In genomic region chr2:3327351-3327750, GRCm38 (mm10) we compare ENCODE assay signal across 8 mouse cellular contexts. TPM values are rescaled to one million over a fixed set of nuclear protein-coding genes. Genes with fewer than 3 reads are reported as not detected.
DNase-seq lines count a peak whose midpoint lies in the region; ATAC-seq and TF ChIP-seq lines count a peak whose summit lies in the region.

No protein-coding gene starts in this region.

- H3K36me3 ChIP-seq in midbrain, embryonic 11.5 days (ENCODE audit: control insufficient read depth, insufficient read depth, low read length): peaks cover 19% of the 10 kb centered on the region
- H3K36me3 ChIP-seq in midbrain, embryonic 16.5 days (ENCODE audit: control insufficient read depth, insufficient read depth, low read length): peaks cover 45% of the 10 kb centered on the region
- H3K36me3 ChIP-seq in liver, postnatal 0 days (replicated peaks; ENCODE audit: insufficient read depth, low read length): peaks cover 30% of the 10 kb centered on the region
- peaks cover 8% of the 10 kb centered on the region; the same call in 1 of the 2 replicates for H3K36me3 ChIP-seq in thymus, adult 2 months (ENCODE audit: control insufficient read depth, insufficient read depth, low read length)

- DNase-seq in midbrain, embryonic 11.5 days (ENCODE audit: low spot score, missing footprints): peak; percentile 94
- peak; percentile 82 for DNase-seq in NIH3T3 (ENCODE audit: low read depth)
- DNase-seq in cerebellum, adult 9-10 months: peak; percentile 78
- DNase-seq in liver, postnatal 0 days: peak; percentile 70
- peak; percentile 9 to 64 for DNase-seq in spleen, adult 18-20 months
- DNase-seq in thymus, adult 2 months: no peak

- H3K9me3 ChIP-seq in midbrain, embryonic 11.5 days (ENCODE audit: control insufficient read depth, low read length): no peaks in the 10 kb centered on the region
- no peaks in the 10 kb centered on the region; the same call in 1 of the 2 replicates for H3K9me3 ChIP-seq in midbrain, embryonic 16.5 days (replicated peaks; ENCODE audit: control insufficient read depth, low read length, poor library complexity, severe bottlenecking)
- H3K9me3 ChIP-seq in liver, postnatal 0 days (ENCODE audit: low read length): no peaks in the 10 kb centered on the region

- H3K27me3 ChIP-seq in midbrain, embryonic 11.5 days (ENCODE audit: control insufficient read depth, insufficient read depth, low read length): no peaks in the 10 kb centered on the region
- no peaks in the 10 kb centered on the region for H3K27me3 ChIP-seq in midbrain, embryonic 16.5 days (ENCODE audit: control insufficient read depth, insufficient read depth, low read depth, low read length)
- H3K27me3 ChIP-seq in liver, postnatal 0 days (ENCODE audit: insufficient read depth, low read length): no peaks in the 10 kb centered on the region
- no peaks in the 10 kb centered on the region for H3K27me3 ChIP-seq in thymus, adult 2 months (ENCODE audit: control insufficient read depth, insufficient read depth, low read length)

- peak; percentile 81 for TF ChIP-seq CTCF in liver, postnatal 0 days (IDR thresholded peaks at IDR 0.05; ENCODE audit: low read depth)
- TF ChIP-seq CTCF in thymus, adult 2 months (IDR thresholded peaks at IDR 0.05; ENCODE audit: borderline replicate concordance, control insufficient read depth, extremely low read depth, insufficient read depth, low read length, poor library complexity): no peak

- no peak overlapping the region for H3K9ac ChIP-seq in midbrain, embryonic 11.5 days (ENCODE audit: low read length)
- no peak overlapping the region for H3K9ac ChIP-seq in midbrain, embryonic 16.5 days (ENCODE audit: low read depth, low read length)
- no peak overlapping the region for H3K9ac ChIP-seq in liver, postnatal 0 days (replicated peaks)

- 33% methylated on average over 1 of the region's 1 CpGs for WGBS in midbrain, embryonic 11.5 days
- WGBS in midbrain, embryonic 16.5 days: 30% methylated on average over 1 of the region's 1 CpGs
- WGBS in liver, postnatal 0 days (ENCODE audit: insufficient replicate concordance): 20% methylated on average over 1 of the region's 1 CpGs
- 37% methylated on average over 1 of the region's 1 CpGs for WGBS in thymus, adult 2 months

- H3K4me2 ChIP-seq in midbrain, embryonic 11.5 days: no peak overlapping the region
- no peak overlapping the region for H3K4me2 ChIP-seq in midbrain, embryonic 16.5 days (ENCODE audit: low read length)
- no peak overlapping the region for H3K4me2 ChIP-seq in liver, postnatal 0 days (ENCODE audit: low read depth, low read length)

- H3K4me3 ChIP-seq in midbrain, embryonic 11.5 days (ENCODE audit: low read depth, low read length): no peak overlapping the region
- no peak overlapping the region for H3K4me3 ChIP-seq in midbrain, embryonic 16.5 days (ENCODE audit: low read depth, low read length)
- H3K4me3 ChIP-seq in liver, postnatal 0 days (ENCODE audit: low read depth, low read length): no peak overlapping the region
- no peak overlapping the region for H3K4me3 ChIP-seq in thymus, adult 2 months (ENCODE audit: control insufficient read depth, insufficient read depth, low read length)

- TF ChIP-seq EP300 in liver, postnatal 0 days (IDR thresholded peaks at IDR 0.05; ENCODE audit: low read depth): no peak

- H3K27ac ChIP-seq in midbrain, embryonic 11.5 days (ENCODE audit: low read depth, low read length): no peak overlapping the region
- no peak overlapping the region for H3K27ac ChIP-seq in midbrain, embryonic 16.5 days (ENCODE audit: low read length)
- no peak overlapping the region for H3K27ac ChIP-seq in liver, postnatal 0 days (ENCODE audit: low read depth)
- H3K27ac ChIP-seq in thymus, adult 2 months (ENCODE audit: control insufficient read depth, insufficient read depth, low read length): no peak overlapping the region

- no peak for ATAC-seq in midbrain, embryonic 11.5 days (ENCODE audit: low FRiP score)
- no peak for ATAC-seq in midbrain, embryonic 16.5 days
- ATAC-seq in granulocyte monocyte progenitor cell, adult 5-6 weeks (replicated peaks; ENCODE audit: poor library complexity, severe bottlenecking): peak; percentile 81
- ATAC-seq in liver, postnatal 0 days: peak; percentile 47

- TF ChIP-seq POLR2A in thymus, adult 2 months (IDR thresholded peaks at IDR 0.05; ENCODE audit: control insufficient read depth, extremely low read depth, insufficient read depth, low read length, poor library complexity): no peak

- H3K4me1 ChIP-seq in midbrain, embryonic 11.5 days (ENCODE audit: control insufficient read depth, insufficient read depth, low read length): peaks cover 4% of the 10 kb centered on the region
- peaks cover 10% of the 10 kb centered on the region for H3K4me1 ChIP-seq in midbrain, embryonic 16.5 days (ENCODE audit: control insufficient read depth, insufficient read depth, low read length)
- peaks cover 17% of the 10 kb centered on the region for H3K4me1 ChIP-seq in liver, postnatal 0 days (ENCODE audit: insufficient read depth)
- no peaks in the 10 kb centered on the region for H3K4me1 ChIP-seq in thymus, adult 2 months (replicated peaks; ENCODE audit: control insufficient read depth, insufficient read depth, low read length)

RNA-seq across cellular contexts. Expression of gene Rpp38, which starts 5.1 kb away (rescaled TPM):
- 24.9 and 25.6 TPM in 2 replicates for polyA plus RNA-seq in midbrain, embryonic 11.5 days (2014; fragmentation: Nextera tagmentation; extraction: Ambion mirVana)
- polyA plus RNA-seq in midbrain, embryonic 16.5 days (2015; fragmentation: Nextera tagmentation; extraction: Ambion mirVana): 10.8 and 11.8 TPM in 2 replicates
- 19.7 and 22.4 TPM in 2 replicates for total RNA-seq in granulocyte monocyte progenitor cell, adult 5-6 weeks (2014; fragmentation: Nextera tagmentation)
- total RNA-seq in granulocyte monocyte progenitor cell, adult 5-6 weeks (2017): 10.0 and 15.2 TPM in 2 replicates
- 10.2 and 10.3 TPM in 2 replicates for polyA plus RNA-seq in liver, postnatal 0 days (2015; fragmentation: Nextera tagmentation; extraction: Ambion mirVana)
- 3.4 and 3.5 TPM in 2 replicates for polyA plus RNA-seq in thymus, adult 2 months (2012; rRNA removed)

RNA-seq across cellular contexts. Expression of gene Acbd7, which starts 8.6 kb away (rescaled TPM):
- polyA plus RNA-seq in midbrain, embryonic 11.5 days (2014; fragmentation: Nextera tagmentation; extraction: Ambion mirVana): 0.66 and 0.68 TPM in 2 replicates
- 4.3 and 7.3 TPM in 2 replicates for polyA plus RNA-seq in midbrain, embryonic 16.5 days (2015; fragmentation: Nextera tagmentation; extraction: Ambion mirVana)
- total RNA-seq in granulocyte monocyte progenitor cell, adult 5-6 weeks (2014; fragmentation: Nextera tagmentation): not detected in 2 replicates
- not detected in 2 replicates for total RNA-seq in granulocyte monocyte progenitor cell, adult 5-6 weeks (2017)
- polyA plus RNA-seq in liver, postnatal 0 days (2015; fragmentation: Nextera tagmentation; extraction: Ambion mirVana): 0.29 TPM in 1 of 2 replicates, not detected in the other
- not detected in 2 replicates for polyA plus RNA-seq in thymus, adult 2 months (2012; rRNA removed)

RNA-seq across cellular contexts. Expression of gene Nmt2, which starts 43.3 kb away (rescaled TPM):
- 69.3 and 69.8 TPM in 2 replicates for polyA plus RNA-seq in midbrain, embryonic 11.5 days (2014; fragmentation: Nextera tagmentation; extraction: Ambion mirVana)
- 121 and 122 TPM in 2 replicates for polyA plus RNA-seq in midbrain, embryonic 16.5 days (2015; fragmentation: Nextera tagmentation; extraction: Ambion mirVana)
- 13.8 and 16.6 TPM in 2 replicates for total RNA-seq in granulocyte monocyte progenitor cell, adult 5-6 weeks (2014; fragmentation: Nextera tagmentation)
- total RNA-seq in granulocyte monocyte progenitor cell, adult 5-6 weeks (2017): 24.4 and 24.9 TPM in 2 replicates
- 17.1 and 17.4 TPM in 2 replicates for polyA plus RNA-seq in liver, postnatal 0 days (2015; fragmentation: Nextera tagmentation; extraction: Ambion mirVana)
- 7.4 and 8.1 TPM in 2 replicates for polyA plus RNA-seq in thymus, adult 2 months (2012; rRNA removed)

Comparison
In these comparisons a context has a peak if more than half of its experiments do, and no peak if none do; other contexts are left out.
1. ATAC-seq: peak in granulocyte monocyte progenitor cell, adult 5-6 weeks (single experiment) and liver, postnatal 0 days (single experiment); none in midbrain, embryonic 11.5 days (single experiment) and midbrain, embryonic 16.5 days (single experiment).